22 mouse cellular contexts compared by ENCODE assay signal in the genomic region with DNA sequence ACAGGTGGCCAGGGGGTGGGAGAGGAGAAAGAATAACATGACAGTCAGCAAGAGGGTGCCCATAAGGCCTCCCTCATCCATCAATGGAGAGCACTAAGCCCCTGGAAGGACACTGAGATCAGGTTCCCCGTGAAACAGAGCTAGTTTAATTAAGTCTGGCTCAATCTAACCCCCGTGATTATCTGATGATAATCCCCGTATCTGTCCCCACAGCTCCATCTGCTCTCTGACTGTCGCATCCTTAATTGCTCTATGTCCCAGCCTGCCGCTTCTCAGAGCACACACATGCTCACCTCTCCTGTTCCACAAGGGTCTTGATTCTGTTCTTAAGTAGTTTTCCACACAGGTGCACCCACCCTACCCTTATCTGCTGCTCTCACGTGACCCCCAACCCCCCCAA. TPM values are rescaled to one million over a fixed set of nuclear protein-coding genes. Genes with fewer than 3 reads are reported as not detected.
DNase-seq lines count a peak whose midpoint lies in the region; ATAC-seq and TF ChIP-seq lines count a peak whose summit lies in the region.
"Had no signal": no experiment of that assay in that cellular context is flagged by ENCODE, and none has a peak within 500 bp of the region (broad histone marks: within the 10 kb centered on the region; RNA-seq: fewer than 3 reads in every experiment).

No protein-coding gene starts in this region.

- no peaks in the 10 kb centered on the region for H3K9me3 ChIP-seq in forebrain, embryonic 10.5 days
- H3K9me3 ChIP-seq in forebrain, postnatal 0 days (ENCODE audit: low read length) = no peaks in the 10 kb centered on the region
- no peaks in the 10 kb centered on the region for H3K9me3 ChIP-seq in midbrain, embryonic 10.5 days (replicated peaks)
- no peaks in the 10 kb centered on the region for H3K9me3 ChIP-seq in midbrain, embryonic 11.5 days (ENCODE audit: control insufficient read depth, low read length)
- no peaks in the 10 kb centered on the region for H3K9me3 ChIP-seq in hindbrain, embryonic 16.5 days (ENCODE audit: control insufficient read depth, low read length)
- no peaks in the 10 kb centered on the region for H3K9me3 ChIP-seq in midbrain, postnatal 0 days (ENCODE audit: low read length)
- H3K9me3 ChIP-seq: limb, embryonic 12.5 days had no signal

- 48% methylated on average over 6 of the region's 6 CpGs for WGBS in forebrain, embryonic 10.5 days
- WGBS in forebrain, postnatal 0 days = 39% methylated on average over 6 of the region's 6 CpGs
- WGBS in midbrain, embryonic 10.5 days = 43% methylated on average over 6 of the region's 6 CpGs
- WGBS in midbrain, embryonic 11.5 days = 39% methylated on average over 6 of the region's 6 CpGs
- WGBS in hindbrain, embryonic 16.5 days = 40% methylated on average over 6 of the region's 6 CpGs
- 31% methylated on average over 6 of the region's 6 CpGs for WGBS in midbrain, postnatal 0 days
- 42% methylated on average over 6 of the region's 6 CpGs for WGBS in cerebellum, adult 2 months

- no peak overlapping the region for H3K4me3 ChIP-seq in forebrain, embryonic 10.5 days
- no peak overlapping the region for H3K4me3 ChIP-seq in forebrain, postnatal 0 days (ENCODE audit: low read depth, low read length)
- no peak overlapping the region for H3K4me3 ChIP-seq in midbrain, embryonic 10.5 days
- H3K4me3 ChIP-seq in midbrain, embryonic 11.5 days (ENCODE audit: low read depth, low read length) = no peak overlapping the region
- no peak overlapping the region for H3K4me3 ChIP-seq in hindbrain, embryonic 16.5 days (ENCODE audit: low read length)
- no peak overlapping the region for H3K4me3 ChIP-seq in midbrain, postnatal 0 days (ENCODE audit: low read depth, low read length)
- no peak overlapping the region for H3K4me3 ChIP-seq in cerebellum, adult 2 months (replicated peaks; ENCODE audit: insufficient read depth, low read depth, low read length)
- H3K4me3 ChIP-seq: limb, embryonic 12.5 days had no signal

- H3K36me3 ChIP-seq in forebrain, embryonic 10.5 days (replicated peaks) = no peaks in the 10 kb centered on the region
- H3K36me3 ChIP-seq in forebrain, postnatal 0 days (ENCODE audit: insufficient read depth) = no peaks in the 10 kb centered on the region
- no peaks in the 10 kb centered on the region for H3K36me3 ChIP-seq in midbrain, embryonic 10.5 days
- H3K36me3 ChIP-seq in midbrain, embryonic 11.5 days (ENCODE audit: control insufficient read depth, insufficient read depth, low read length) = no peaks in the 10 kb centered on the region
- no peaks in the 10 kb centered on the region for H3K36me3 ChIP-seq in hindbrain, embryonic 16.5 days (ENCODE audit: control insufficient read depth, insufficient read depth, low read length)
- no peaks in the 10 kb centered on the region for H3K36me3 ChIP-seq in midbrain, postnatal 0 days (ENCODE audit: insufficient read depth, low read length)
- H3K36me3 ChIP-seq: limb, embryonic 12.5 days had no signal

- no peak for DNase-seq in forebrain, embryonic 10.5 days (ENCODE audit: extremely low spot score, low spot score)
- DNase-seq in forebrain, postnatal 0 days = no peak
- no peak for DNase-seq in midbrain, embryonic 10.5 days (ENCODE audit: low spot score)
- DNase-seq in midbrain, embryonic 11.5 days (ENCODE audit: low spot score, missing footprints) = no peak
- peak; percentile 60 for DNase-seq in midbrain, postnatal 0 days (ENCODE audit: low spot score)
- no peak for DNase-seq in cerebellum, adult 2 months
- no peak for DNase-seq in right cerebral cortex, postnatal 10 days (ENCODE audit: low spot score in 2 of 2)
- DNase-seq: adrenal gland, postnatal 14 days; cerebellum, adult 9-11 months; gastrocnemius, postnatal 36 days; kidney, adult 18-20 months; kidney, postnatal 10 days; liver, postnatal 0 days; right cerebral cortex, postnatal 25 days; spleen, adult 18-20 months had no signal

- H3K27ac ChIP-seq in forebrain, embryonic 10.5 days = peak overlapping the region; percentile 52
- no peak overlapping the region for H3K27ac ChIP-seq in forebrain, postnatal 0 days (ENCODE audit: low read depth, low read length)
- H3K27ac ChIP-seq in midbrain, embryonic 10.5 days (replicated peaks) = peak overlapping the region; percentile 46
- no peak overlapping the region for H3K27ac ChIP-seq in midbrain, embryonic 11.5 days (ENCODE audit: low read depth, low read length)
- H3K27ac ChIP-seq in hindbrain, embryonic 16.5 days (ENCODE audit: low read depth, low read length) = no peak overlapping the region
- H3K27ac ChIP-seq in midbrain, postnatal 0 days (ENCODE audit: low read depth, low read length) = no peak overlapping the region
- H3K27ac ChIP-seq in cerebellum, adult 2 months (ENCODE audit: insufficient read depth, low read length) = no peak overlapping the region
- H3K27ac ChIP-seq: limb, embryonic 12.5 days; macrophage had no signal

- no peak for TF ChIP-seq POLR2A in cerebellum, adult 2 months (IDR thresholded peaks at IDR 0.05; ENCODE audit: borderline replicate concordance, insufficient read depth, low read length)

- no peak for TF ChIP-seq CTCF in forebrain, postnatal 0 days (IDR thresholded peaks at IDR 0.05; ENCODE audit: low read depth)
- no peak for TF ChIP-seq CTCF in midbrain, postnatal 0 days (IDR thresholded peaks at IDR 0.05)
- no peak for TF ChIP-seq CTCF in cerebellum, adult 2 months (IDR thresholded peaks at IDR 0.05; ENCODE audit: borderline replicate concordance, insufficient read depth, low read depth, low read length)

- no peak overlapping the region for H3K4me2 ChIP-seq in forebrain, postnatal 0 days (ENCODE audit: low read depth)
- no peak overlapping the region for H3K4me2 ChIP-seq in midbrain, embryonic 11.5 days
- no peak overlapping the region for H3K4me2 ChIP-seq in hindbrain, embryonic 16.5 days (ENCODE audit: low read length)
- H3K4me2 ChIP-seq in midbrain, postnatal 0 days (ENCODE audit: low read depth, low read length, poor library complexity, severe bottlenecking) = no peak overlapping the region
- H3K4me2 ChIP-seq: limb, embryonic 12.5 days; liver, embryonic 11.5 days had no signal

- ATAC-seq in forebrain, postnatal 0 days = no peak
- ATAC-seq in midbrain, embryonic 11.5 days (ENCODE audit: low FRiP score) = no peak
- ATAC-seq in hindbrain, embryonic 16.5 days = peak; percentile 48; the same call in 1 of the 2 replicates
- no peak for ATAC-seq in midbrain, postnatal 0 days (ENCODE audit: low FRiP score)
- ATAC-seq: inflammation-experienced regulatory T-cells, adult 6 months; liver, postnatal 0 days; lung, postnatal 0 days had no signal

- peaks cover 76% of the 10 kb centered on the region for H3K4me1 ChIP-seq in forebrain, embryonic 10.5 days
- peaks cover 16% of the 10 kb centered on the region for H3K4me1 ChIP-seq in forebrain, postnatal 0 days (ENCODE audit: insufficient read depth)
- H3K4me1 ChIP-seq in midbrain, embryonic 10.5 days = peaks cover 76% of the 10 kb centered on the region
- peaks cover 32% of the 10 kb centered on the region for H3K4me1 ChIP-seq in midbrain, embryonic 11.5 days (ENCODE audit: control insufficient read depth, insufficient read depth, low read length)
- H3K4me1 ChIP-seq in hindbrain, embryonic 16.5 days (ENCODE audit: control insufficient read depth, insufficient read depth, low read depth, low read length) = peaks cover 38% of the 10 kb centered on the region
- H3K4me1 ChIP-seq in midbrain, postnatal 0 days (ENCODE audit: insufficient read depth, low read length) = peaks cover 27% of the 10 kb centered on the region
- H3K4me1 ChIP-seq in cerebellum, adult 2 months (ENCODE audit: control insufficient read depth, insufficient read depth, low read length) = no peaks in the 10 kb centered on the region

- H3K27me3 ChIP-seq in forebrain, embryonic 10.5 days (ENCODE audit: poor library complexity, severe bottlenecking) = peaks cover 70% of the 10 kb centered on the region
- no peaks in the 10 kb centered on the region for H3K27me3 ChIP-seq in forebrain, postnatal 0 days (ENCODE audit: insufficient read depth, low read length)
- H3K27me3 ChIP-seq in midbrain, embryonic 10.5 days (ENCODE audit: low read depth, poor library complexity, severe bottlenecking) = peaks cover 80% of the 10 kb centered on the region
- H3K27me3 ChIP-seq in midbrain, embryonic 11.5 days (ENCODE audit: control insufficient read depth, insufficient read depth, low read length) = peaks cover 4% of the 10 kb centered on the region; the same call in 1 of the 2 replicates
- H3K27me3 ChIP-seq in hindbrain, embryonic 16.5 days (replicated peaks; ENCODE audit: control insufficient read depth, insufficient read depth, low read length) = no peaks in the 10 kb centered on the region
- no peaks in the 10 kb centered on the region for H3K27me3 ChIP-seq in midbrain, postnatal 0 days (ENCODE audit: insufficient read depth, low read length)
- H3K27me3 ChIP-seq in cerebellum, adult 2 months (ENCODE audit: control insufficient read depth, insufficient read depth, low read length) = no peaks in the 10 kb centered on the region; the same call in 1 of the 2 replicates
- H3K27me3 ChIP-seq: limb, embryonic 12.5 days had no signal

- no peak overlapping the region for H3K9ac ChIP-seq in forebrain, postnatal 0 days
- H3K9ac ChIP-seq in midbrain, embryonic 11.5 days (ENCODE audit: low read length) = no peak overlapping the region
- H3K9ac ChIP-seq in hindbrain, embryonic 16.5 days (ENCODE audit: low read depth, low read length) = no peak overlapping the region
- H3K9ac ChIP-seq in midbrain, postnatal 0 days (replicated peaks; ENCODE audit: low read length, poor library complexity, severe bottlenecking) = no peak overlapping the region
- H3K9ac ChIP-seq: limb, embryonic 12.5 days; liver, postnatal 0 days had no signal

RNA-seq across cellular contexts. Expression of gene Nnat, which starts 42.4 kb away (rescaled TPM):
- polyA plus RNA-seq in forebrain, embryonic 10.5 days (2016; fragmentation: Nextera tagmentation; extraction: Ambion mirVana) = 1,904 and 2,173 TPM in 2 replicates
- total RNA-seq in forebrain, postnatal 0 days (2014; rRNA removed) = 4,630 and 7,303 TPM in 2 replicates
- 6,353 and 7,049 TPM in 2 replicates for polyA plus RNA-seq in forebrain, postnatal 0 days (2015; fragmentation: Nextera tagmentation; extraction: Ambion mirVana)
- polyA plus RNA-seq in midbrain, embryonic 10.5 days (2016; fragmentation: Nextera tagmentation; extraction: Ambion mirVana) = 1,354 and 2,071 TPM in 2 replicates
- 1,391 and 1,438 TPM in 2 replicates for polyA plus RNA-seq in midbrain, embryonic 11.5 days (2014; fragmentation: Nextera tagmentation; extraction: Ambion mirVana)
- polyA plus RNA-seq in hindbrain, embryonic 16.5 days (2015; fragmentation: Nextera tagmentation; extraction: Ambion mirVana) = 6,388 and 6,390 TPM in 2 replicates
- 7,900 and 8,478 TPM in 2 replicates for total RNA-seq in midbrain, postnatal 0 days (2014; rRNA removed)
- polyA plus RNA-seq in midbrain, postnatal 0 days (2015; fragmentation: Nextera tagmentation; extraction: Ambion mirVana) = 8,374 and 8,478 TPM in 2 replicates
- 162 and 198 TPM in 2 replicates for polyA plus RNA-seq in cerebellum, adult 2 months (2012; rRNA removed)
- total RNA-seq: neutrophil, adult 5-6 weeks had no signal
- polyA plus RNA-seq: macrophage had no signal

RNA-seq across cellular contexts. Expression of gene Blcap, which starts 53.5 kb away (rescaled TPM):
- polyA plus RNA-seq in forebrain, embryonic 10.5 days (2016; fragmentation: Nextera tagmentation; extraction: Ambion mirVana) = 78.7 and 82.3 TPM in 2 replicates
- 166 and 208 TPM in 2 replicates for total RNA-seq in forebrain, postnatal 0 days (2014; rRNA removed)
- polyA plus RNA-seq in forebrain, postnatal 0 days (2015; fragmentation: Nextera tagmentation; extraction: Ambion mirVana) = 231 and 295 TPM in 2 replicates
- 76.4 and 103 TPM in 2 replicates for polyA plus RNA-seq in midbrain, embryonic 10.5 days (2016; fragmentation: Nextera tagmentation; extraction: Ambion mirVana)
- polyA plus RNA-seq in midbrain, embryonic 11.5 days (2014; fragmentation: Nextera tagmentation; extraction: Ambion mirVana) = 110 and 117 TPM in 2 replicates
- polyA plus RNA-seq in hindbrain, embryonic 16.5 days (2015; fragmentation: Nextera tagmentation; extraction: Ambion mirVana) = 288 and 298 TPM in 2 replicates
- total RNA-seq in midbrain, postnatal 0 days (2014; rRNA removed) = 307 and 309 TPM in 2 replicates
- 394 and 397 TPM in 2 replicates for polyA plus RNA-seq in midbrain, postnatal 0 days (2015; fragmentation: Nextera tagmentation; extraction: Ambion mirVana)
- polyA plus RNA-seq in cerebellum, adult 2 months (2012; rRNA removed) = 124 and 133 TPM in 2 replicates

Comparison
In these comparisons a context has a peak if more than half of its experiments do, and no peak if none do; other contexts are left out.
1. H3K27ac ChIP-seq: peak in forebrain, embryonic 10.5 days (single experiment) and midbrain, embryonic 10.5 days (single experiment); none in forebrain, postnatal 0 days (single experiment), midbrain, embryonic 11.5 days (single experiment), hindbrain, embryonic 16.5 days (single experiment), midbrain, postnatal 0 days (single experiment) and cerebellum, adult 2 months (single experiment).